Mouse (Mus musculus) C3H10T1/2 (cell line): ENCODE measurements around the gene Lnpep. TPM values are rescaled to one million over a fixed set of nuclear protein-coding genes. Genes with fewer than 3 reads are reported as not detected.

ENCODE experiments used
- polyA plus RNA-seq, 2 experiments: library from polyadenylated mRNA; unstranded; fragments of >200 nt; fragmentation: generic; extraction: Trizol; gene quantifications; one replicate each; pipeline ENCODE4 v1.2.1; 2012; ENCODE audit warnings: missing spikeins in 2 of 2

The Lnpep gene
- polyA plus RNA-seq = 1 to 10 TPM in 1 of 2 experiments, under 1 TPM in 1; 0.26 to 4.4 TPM

DNA sequence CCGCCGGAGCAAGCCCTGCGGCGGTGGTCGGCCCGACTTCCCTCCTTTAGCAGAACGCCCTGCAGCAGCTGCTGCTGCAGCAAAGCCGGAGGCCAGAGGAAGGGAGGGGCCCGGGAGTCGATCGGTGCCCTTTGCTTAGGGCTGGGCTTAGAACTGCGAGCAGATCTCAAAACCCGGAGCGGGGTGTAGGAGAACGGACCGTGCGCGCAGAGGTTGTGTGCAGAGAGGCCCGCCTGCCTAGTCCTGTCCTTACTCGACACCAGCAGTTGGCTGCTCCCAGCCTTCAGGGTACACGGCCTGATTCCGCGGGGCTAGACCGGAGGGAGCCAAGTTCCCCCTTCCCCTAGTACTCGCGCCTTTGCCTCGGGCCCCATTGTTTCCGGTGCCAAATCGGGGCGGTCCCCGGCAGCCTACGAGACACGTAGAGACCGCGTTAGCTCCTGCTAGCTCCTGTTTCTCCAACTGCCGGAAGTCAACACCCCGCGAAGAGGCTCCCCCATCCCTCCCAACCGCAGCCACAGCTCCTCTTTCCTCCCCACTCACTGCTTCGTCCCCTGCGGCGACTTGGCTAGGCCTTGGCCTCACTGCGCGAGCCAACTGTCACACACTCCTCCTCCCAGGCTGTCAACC is at the start of gene Lnpep:
Gene Lnpep, minus strand, starts transcription at position 94 of the 630 bp plus-strand sequence.

Other genes with a start within 250 kb of the Lnpep start
- gene Lix1, start 222.4 kb downstream of the Lnpep start, polyA plus RNA-seq = under 1 TPM in 1 of 2 experiments, not detected in 1; 0.04 TPM
- not detected for gene Vmn2r90, start 78.7 kb upstream of the Lnpep start, polyA plus RNA-seq
- 10 to 100 TPM in 1 of 2 experiments, 1 to 10 TPM in 1; 3.7 to 19.9 TPM for gene Spaca6, start 202.1 kb upstream of the Lnpep start, polyA plus RNA-seq
- under 1 TPM; 0.23 to 0.63 TPM for gene Has1, start 230.2 kb upstream of the Lnpep start, polyA plus RNA-seq